Mouse (Mus musculus): ENCODE results near the gene Tmem151a. TPM values are rescaled to one million over a fixed set of nuclear protein-coding genes. Genes with fewer than 3 reads are reported as not detected.

Gene Tmem151a
- total RNA-seq, 2 experiments from 2014 or later: 146 to 149 TPM

GRCm38 (mm10) chr19:5048138-5049056 lies 36.9 kb downstream of the Tmem151a start:
- peak; percentile 70 to 82 for DNase-seq (ENCODE audit: low spot score in 2 of 2)

DNA sequence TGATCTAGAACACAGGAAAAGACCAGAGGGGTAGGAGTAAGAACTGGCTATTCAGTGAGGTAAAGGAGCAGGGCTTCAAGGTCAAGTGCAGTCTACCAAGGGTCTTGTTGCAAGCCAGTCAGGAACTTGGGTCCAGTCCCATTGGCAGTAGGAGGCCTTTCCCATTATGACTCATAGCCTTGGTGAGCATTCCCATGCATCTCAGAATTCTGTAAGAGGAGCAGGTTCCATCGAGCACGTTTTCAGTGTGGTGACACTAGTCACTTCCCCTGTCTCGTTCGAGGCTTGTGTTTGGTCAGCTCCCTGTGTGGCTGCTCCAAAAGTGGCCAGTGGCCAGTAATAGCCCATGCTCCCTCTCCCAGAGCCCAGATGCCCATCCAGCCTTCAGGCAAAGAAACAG lies 39.8 kb downstream of the Tmem151a start:
- no peak for DNase-seq (ENCODE audit: low spot score in 2 of 2)

- no peak for DNase-seq (ENCODE audit: low spot score in 2 of 2)
These were observed 43.7 kb downstream of the Tmem151a start for GRCm38 (mm10) chr19:5041588-5041987.

- peak; percentile 93 for DNase-seq (ENCODE audit: low spot score in 2 of 2)
These were observed 44.3 kb downstream of the Tmem151a start, which contains the start of gene Brms1 for GRCm38 (mm10) chr19:5040862-5041523. Gene Brms1, plus strand, starts transcription at chr19:5041354.

GRCm38 (mm10) chr19:5039301-5040114 lies 45.8 kb downstream of the Tmem151a start:
- DNase-seq (ENCODE audit: low spot score in 2 of 2): peak in 1 of 2 experiments; percentile 32

GRCm38 (mm10) chr19:5038709-5039156 lies 46.6 kb downstream of the Tmem151a start, which contains the start of the genes B4gat1 and AC124502.3:
Gene B4gat1, plus strand, starts transcription at chr19:5038826.
Gene AC124502.3, plus strand, starts transcription at chr19:5038891.
- peak; percentile 88 to 94 for DNase-seq (ENCODE audit: low spot score in 2 of 2)

- DNase-seq (ENCODE audit: low spot score in 2 of 2): peak; percentile 89 to 90
These were observed 47.4 kb downstream of the Tmem151a start for GRCm38 (mm10) chr19:5037678-5038571.

DNA sequence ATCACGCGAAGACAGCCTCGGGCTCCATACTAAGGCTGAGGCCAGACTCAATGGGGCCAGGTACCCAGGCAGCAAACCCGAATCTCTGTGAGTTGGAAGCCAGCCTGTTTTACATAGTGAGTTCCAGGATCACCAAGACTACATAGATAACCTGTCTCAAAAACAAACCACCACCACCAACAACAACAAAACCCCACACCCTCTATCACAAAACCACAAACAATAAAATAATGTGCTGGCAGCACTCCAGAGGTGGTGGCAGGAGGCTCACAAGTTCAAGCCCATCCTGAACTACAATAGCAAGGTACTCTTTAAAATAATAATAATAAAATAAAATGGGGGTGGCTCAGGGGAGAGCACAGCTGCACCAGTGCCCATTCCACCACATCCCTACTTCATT lies 48.8 kb downstream of the Tmem151a start:
- DNase-seq (ENCODE audit: low spot score in 2 of 2): no peak

DNA sequence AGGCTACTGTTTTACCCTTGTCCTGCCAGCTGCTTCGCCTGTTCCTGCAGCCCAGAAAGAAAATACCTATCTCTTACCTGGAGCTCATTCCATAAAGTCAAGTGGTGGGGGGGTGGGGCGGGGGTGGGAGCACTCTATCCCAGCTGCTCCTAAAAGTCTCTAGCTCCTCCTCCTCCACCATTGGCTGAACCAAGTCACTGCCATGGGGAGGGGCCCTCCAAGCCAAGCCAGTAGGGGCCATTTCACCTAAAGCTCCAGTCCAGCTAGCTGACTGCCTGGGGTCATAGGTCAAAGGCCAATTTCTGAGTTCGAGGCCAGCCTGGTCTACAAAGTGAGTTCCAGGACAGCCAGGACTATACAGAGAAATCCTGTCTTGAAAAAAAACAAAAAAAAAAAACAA lies 52.6 kb downstream of the Tmem151a start:
- no peak for DNase-seq (ENCODE audit: low spot score in 2 of 2)

DNA sequence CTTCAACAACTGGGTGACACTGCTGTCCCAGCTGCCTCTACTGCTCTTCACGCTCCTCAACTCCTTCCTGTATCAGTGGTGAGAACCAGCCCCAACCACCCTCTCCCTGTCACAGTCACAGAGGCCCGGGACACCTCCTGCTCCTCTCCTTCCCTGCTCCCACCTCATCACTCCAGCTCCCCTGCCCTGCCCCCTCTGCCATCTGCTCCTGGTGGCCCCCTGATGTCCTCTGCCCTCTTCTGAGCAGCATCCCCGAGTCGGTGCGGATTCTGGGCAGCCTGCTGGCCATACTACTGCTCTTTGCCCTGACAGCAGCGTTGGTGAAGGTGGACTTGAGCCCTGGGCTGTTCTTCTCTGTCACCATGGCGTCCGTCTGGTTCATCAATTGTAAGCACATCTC lies 59.2 kb downstream of the Tmem151a start:
- DNase-seq (ENCODE audit: low spot score in 2 of 2): no peak

GRCm38 (mm10) chr19:5023621-5024479 lies 61.5 kb downstream of the Tmem151a start, which contains the start of gene Slc29a2:
Gene Slc29a2, plus strand, starts transcription at chr19:5023860.
- peak; percentile 81 to 93 for DNase-seq (ENCODE audit: low spot score in 2 of 2)

DNA sequence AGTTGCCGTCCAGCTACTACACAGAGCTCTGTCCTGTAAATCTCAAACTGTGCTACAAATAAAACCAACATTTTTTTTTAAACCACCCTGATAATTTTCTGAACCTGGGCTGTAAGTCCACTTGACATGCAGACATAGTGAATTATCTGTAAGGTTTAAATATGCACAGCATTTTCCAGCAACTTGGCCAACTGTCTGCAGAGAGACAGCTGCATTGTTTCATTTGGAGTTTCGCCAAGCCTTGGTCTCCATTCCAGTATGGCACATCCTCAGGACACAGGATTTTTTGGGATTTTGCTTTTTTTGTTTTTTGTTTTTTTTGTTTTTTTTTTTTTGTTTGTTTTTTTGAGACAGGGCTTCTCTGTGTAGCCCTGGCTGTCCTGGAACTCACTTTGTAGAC lies 63.9 kb downstream of the Tmem151a start:
- no peak for DNase-seq (ENCODE audit: low spot score in 2 of 2)

Other genes starting within 250 kb of the Tmem151a start
- 10 to 100 TPM; 28.9 to 33.8 TPM for gene Ccs, start 246.2 kb downstream of the Tmem151a start, total RNA-seq (2021)
- gene Ccdc87, start 246.2 kb downstream of the Tmem151a start, total RNA-seq (2021): 1 to 10 TPM; 2.2 to 2.7 TPM
- 100 to 1,000 TPM in 1 of 2 experiments, 10 to 100 TPM in 1; 93.1 to 102 TPM for gene Ctsf, start 230.4 kb downstream of the Tmem151a start, total RNA-seq (2021)
- gene Actn3, start 207.6 kb downstream of the Tmem151a start, total RNA-seq (2021): 1 to 10 TPM; 1.2 to 1.4 TPM
- gene Zdhhc24, start 206.9 kb downstream of the Tmem151a start, total RNA-seq (2021): 10 to 100 TPM; 21.4 to 25.2 TPM
- gene Bbs1, start 178.9 kb downstream of the Tmem151a start, total RNA-seq (2021): 10 to 100 TPM; 34.8 to 44.6 TPM
- gene Dpp3, start 157.2 kb downstream of the Tmem151a start, total RNA-seq (2021): 10 to 100 TPM; 35.3 to 43.1 TPM
- gene Peli3, start 142.4 kb downstream of the Tmem151a start, total RNA-seq (2021): 10 to 100 TPM; 25.3 to 27.0 TPM
- 10 to 100 TPM; 58.2 to 61.8 TPM for gene Mrpl11, start 123.4 kb downstream of the Tmem151a start, total RNA-seq (2021)
- 10 to 100 TPM; 19.1 to 26.0 TPM for gene Npas4, start 95.2 kb downstream of the Tmem151a start, total RNA-seq (2021)
- gene Slc29a2, start 61.7 kb downstream of the Tmem151a start, total RNA-seq (2021): 10 to 100 TPM; 13.4 to 16.4 TPM
- gene B4gat1, start 46.7 kb downstream of the Tmem151a start, total RNA-seq (2021): 100 to 1,000 TPM; 118 to 120 TPM
- 1 to 10 TPM; 6.5 to 7.6 TPM for gene AC124502.3, start 46.6 kb downstream of the Tmem151a start, total RNA-seq (2021)
- 10 to 100 TPM; 22.6 to 32.0 TPM for gene Brms1, start 44.2 kb downstream of the Tmem151a start, total RNA-seq (2021)
- 10 to 100 TPM; 75.4 to 75.5 TPM for gene Rin1, start 35.0 kb downstream of the Tmem151a start, total RNA-seq (2021)
- gene Cd248, start 17.5 kb downstream of the Tmem151a start, total RNA-seq (2021): 1 to 10 TPM; 3.5 to 4.5 TPM
- 10 to 100 TPM; 21.6 to 25.5 TPM for gene Yif1a, start 3.0 kb upstream of the Tmem151a start, total RNA-seq (2021)
- gene Cnih2, start 13.0 kb upstream of the Tmem151a start, total RNA-seq (2021): 100 to 1,000 TPM; 215 to 221 TPM
- 100 to 1,000 TPM; 157 to 165 TPM for gene Rab1b, start 21.5 kb upstream of the Tmem151a start, total RNA-seq (2021)
- gene Klc2, start 33.0 kb upstream of the Tmem151a start, total RNA-seq (2021): 100 to 1,000 TPM; 261 to 289 TPM
- 10 to 100 TPM; 57.3 to 61.0 TPM for gene Pacs1, start 187.6 kb upstream of the Tmem151a start, total RNA-seq (2021)
- 100 to 1,000 TPM; 209 to 213 TPM for gene Sf3b2, start 209.9 kb upstream of the Tmem151a start, total RNA-seq (2021)
- 10 to 100 TPM; 70.5 to 73.8 TPM for gene Gal3st3, start 212.8 kb upstream of the Tmem151a start, total RNA-seq (2021)

All from left cerebral cortex, adult 18-20 months (tissue).